Mouse (Mus musculus): Measurements from ENCODE around the gene Slc35c1. TPM values are rescaled to one million over a fixed set of nuclear protein-coding genes. Genes with fewer than 3 reads are reported as not detected.

Slc35c1 gene
- polyA plus RNA-seq (2012; rRNA removed; ENCODE audit: low replicate concordance): 23.5 and 51.6 TPM in 2 replicates

GRCm38 (mm10) chr2:92459921-92460707, at the start of gene Slc35c1:
Slc35c1 (minus strand) TSS chr2:92460538.

DNA sequence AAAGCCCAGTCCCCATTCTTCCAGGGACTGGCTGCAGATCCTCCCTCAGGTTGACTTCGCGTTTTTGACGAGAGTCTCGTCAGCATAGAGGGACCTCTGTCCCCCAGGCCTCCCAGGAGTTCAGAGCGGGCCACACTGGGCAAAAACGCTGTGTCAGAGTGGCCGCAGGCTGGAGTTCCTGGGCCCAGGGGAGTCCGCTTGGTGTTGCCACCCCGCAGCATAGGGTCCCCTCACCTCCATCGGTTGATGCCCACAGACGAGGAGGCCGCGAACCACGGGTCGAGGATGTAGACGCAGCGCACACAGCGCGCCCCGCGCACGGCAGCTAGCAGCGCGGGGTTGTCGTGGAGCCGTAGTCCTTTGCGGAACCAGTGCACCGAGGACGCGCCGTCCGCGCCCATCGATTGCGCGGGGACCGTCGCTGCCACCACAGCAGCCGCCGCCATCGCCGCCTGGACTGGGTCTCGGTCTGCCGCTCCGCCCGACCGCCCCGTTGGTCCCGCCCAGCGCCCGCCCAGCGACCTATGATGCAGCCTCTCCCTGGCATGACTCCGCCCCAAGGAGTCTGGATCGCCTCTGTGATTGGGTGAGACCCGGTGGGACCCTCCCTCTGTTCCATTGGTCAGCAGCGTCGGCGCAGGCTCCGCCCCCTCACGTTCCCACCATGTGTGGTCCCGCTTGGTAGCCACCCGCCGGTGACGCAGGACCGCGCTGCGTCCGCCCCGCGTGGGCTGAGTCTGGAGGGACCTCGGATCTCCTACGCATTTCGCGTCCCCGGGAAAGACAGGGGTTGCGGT, 26.6 kb downstream of the Slc35c1 start, which contains the start of gene Cry2:
Gene Cry2, minus strand, starts transcription at position 466 of the 797 bp plus-strand sequence.

Other genes starting within 250 kb of the Slc35c1 start
- gene Pex16, start 85.9 kb downstream of the Slc35c1 start, polyA plus RNA-seq (2012; rRNA removed; ENCODE audit: low replicate concordance): 152 and 304 TPM in 2 replicates
- gene Large2, start 85.7 kb downstream of the Slc35c1 start, polyA plus RNA-seq (2012; rRNA removed; ENCODE audit: low replicate concordance): 0.43 and 25.1 TPM in 2 replicates
- gene 1700029I15Rik, start 78.0 kb downstream of the Slc35c1 start, polyA plus RNA-seq (2012; rRNA removed; ENCODE audit: low replicate concordance): 7.2 and 11.2 TPM in 2 replicates
- gene Mapk8ip1, start 59.3 kb downstream of the Slc35c1 start, polyA plus RNA-seq (2012; rRNA removed; ENCODE audit: low replicate concordance): 18.7 and 58.3 TPM in 2 replicates
- gene Cry2, start 26.5 kb downstream of the Slc35c1 start, polyA plus RNA-seq (2012; rRNA removed; ENCODE audit: low replicate concordance): 36.1 and 58.1 TPM in 2 replicates
- 63.3 and 185 TPM in 2 replicates for gene Chst1, start 139.2 kb upstream of the Slc35c1 start, polyA plus RNA-seq (2012; rRNA removed; ENCODE audit: low replicate concordance)